Mouse (Mus musculus): ENCODE data around the gene Snx15.
"Not testable (repeated sequence)": the region's sequence is repeated elsewhere in the genome, so short reads cannot be mapped to it uniquely, and the experiment has no call there.

Snx15 gene

DNA sequence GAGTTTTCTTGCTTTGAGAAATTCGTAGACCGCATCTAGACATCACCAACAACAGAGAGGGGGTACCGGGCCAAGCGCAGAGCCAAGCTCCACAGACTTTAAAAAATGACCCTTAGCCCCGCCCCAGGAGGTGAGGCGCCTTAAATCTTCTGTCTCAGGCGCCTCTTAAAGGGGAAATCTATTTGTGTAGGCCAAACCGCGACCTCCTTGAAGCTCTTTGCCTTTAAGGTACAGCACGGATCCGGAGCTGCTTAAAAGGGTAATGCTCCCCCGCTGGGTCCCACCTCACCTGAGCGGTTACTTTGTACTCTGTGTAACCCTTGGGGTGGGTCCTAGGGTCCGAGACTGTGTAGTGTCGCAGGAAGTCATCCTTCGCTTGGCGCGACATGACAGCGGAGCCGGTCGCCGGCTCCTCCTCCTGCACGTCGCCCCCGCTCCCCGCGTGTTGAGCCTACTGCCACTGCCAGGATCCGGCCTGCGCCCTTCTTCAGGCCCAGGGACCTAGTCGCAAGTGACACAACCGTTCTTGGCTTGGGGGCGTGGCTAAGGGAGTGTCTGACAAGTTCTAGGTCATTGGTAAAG is at the start of gene Snx15:
Snx15 (minus strand) TSS at position 545 of the 582 bp plus-strand sequence.
- in situ Hi-C loops (cut with MboI; ENCODE audit: unreplicated experiment in 2 of 2), result loop anchor here (5.0 kb wide), 5 partner anchors 91 to 336 kb away; partner anchors contain the start of genes Men1 (in 1 of the 2) and Pola2 (in 1 of the 2)

DNA sequence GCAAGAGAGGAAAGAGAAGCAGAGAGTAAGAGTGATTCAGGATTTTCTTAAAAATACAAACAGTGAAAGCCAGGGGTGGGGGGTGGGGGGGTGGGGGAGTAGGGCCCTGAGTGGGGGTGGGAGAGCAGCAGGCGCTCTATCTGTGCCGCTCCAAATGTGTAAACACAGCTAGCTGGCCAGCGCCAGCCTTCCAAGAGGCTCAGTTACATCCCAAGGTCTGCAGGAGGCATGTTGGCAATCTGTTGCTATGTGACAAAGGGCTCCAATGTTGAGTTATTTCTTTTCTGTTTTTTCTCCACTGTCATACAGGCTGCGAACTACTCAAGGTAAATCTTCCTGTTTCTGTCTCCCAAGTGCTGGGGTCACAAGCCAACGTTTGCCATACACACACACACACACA is 46.7 kb upstream of the Snx15 start:
- in situ Hi-C loops (cut with MboI; ENCODE audit: unreplicated experiment in 2 of 2), result no loop called here

DNA sequence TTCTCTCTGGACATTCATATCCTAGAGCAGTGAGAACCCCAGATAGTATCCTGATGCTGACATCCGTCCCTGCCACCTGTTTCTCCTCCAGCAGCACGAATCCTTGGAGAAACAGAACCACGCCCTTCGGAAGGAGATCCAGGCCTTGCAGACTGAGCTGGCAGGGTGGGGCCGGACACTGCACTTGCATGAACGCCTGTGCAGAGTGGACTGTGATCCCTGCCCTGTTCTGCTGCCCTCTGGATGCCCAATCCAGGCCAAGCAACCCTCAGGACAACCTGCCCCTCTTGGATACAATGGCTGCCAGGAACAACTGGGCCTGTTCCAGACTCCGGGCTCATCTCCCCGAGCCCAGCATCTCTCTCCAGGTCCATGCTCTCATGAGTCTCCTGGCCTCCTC is 43.1 kb upstream of the Snx15 start:
- in situ Hi-C loops (cut with MboI; ENCODE audit: unreplicated experiment in 2 of 2), result no loop called here

DNA sequence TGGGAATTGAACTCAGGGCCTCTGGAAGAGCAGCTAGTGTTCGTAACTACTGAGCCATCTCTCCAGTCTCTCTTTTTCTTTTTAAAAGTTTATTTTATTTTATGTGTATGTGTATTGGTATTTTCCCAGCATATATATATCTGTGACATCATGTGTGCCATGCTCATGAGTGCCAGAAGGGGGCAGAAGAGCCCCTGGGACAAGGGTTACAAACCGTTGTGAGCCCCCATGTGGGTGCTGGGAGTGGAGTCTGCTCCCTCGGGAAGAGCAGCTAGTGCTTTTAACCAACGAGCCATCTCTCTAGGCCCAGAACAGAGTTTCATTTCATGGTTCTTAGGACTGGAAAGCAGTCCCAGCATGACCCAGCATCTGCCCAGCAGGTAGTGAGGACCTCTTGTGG is 38.6 kb upstream of the Snx15 start:
- in situ Hi-C loops (cut with MboI; ENCODE audit: unreplicated experiment in 2 of 2), result no loop called here

DNA sequence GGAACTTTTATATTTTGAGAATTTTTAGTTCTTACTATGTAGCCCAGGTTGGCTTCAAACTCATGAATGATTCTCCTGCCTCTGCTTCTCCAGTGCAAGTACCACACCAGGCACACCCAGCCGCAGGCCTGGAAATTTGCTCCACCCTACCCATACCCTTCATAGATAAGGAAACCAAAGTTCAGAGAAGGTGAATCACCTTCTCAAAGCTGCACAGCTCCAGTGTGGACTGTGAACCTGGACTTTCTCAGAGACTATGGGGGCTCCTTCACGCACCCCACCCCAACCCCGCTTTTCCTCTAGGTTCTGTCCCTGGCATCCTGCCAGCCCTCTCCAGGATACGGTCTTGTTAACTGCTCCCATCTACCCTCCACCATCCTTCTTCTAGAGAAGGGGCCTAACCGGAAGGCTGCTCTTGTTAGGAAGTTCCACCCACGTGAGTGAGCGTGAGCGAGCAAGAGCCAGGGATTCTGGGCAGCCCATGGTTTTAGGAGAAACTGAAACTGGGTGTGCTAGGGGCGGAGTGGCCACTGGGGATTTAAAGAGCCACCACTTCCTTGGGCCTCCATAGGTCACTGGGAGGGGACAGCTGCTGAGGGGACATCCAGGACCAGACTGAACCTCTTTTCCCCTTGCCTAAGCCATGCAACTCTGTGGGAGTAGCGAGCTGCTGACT is 35.9 kb upstream of the Snx15 start:
- in situ Hi-C loops (cut with MboI; ENCODE audit: unreplicated experiment in 2 of 2), result no loop called here

DNA sequence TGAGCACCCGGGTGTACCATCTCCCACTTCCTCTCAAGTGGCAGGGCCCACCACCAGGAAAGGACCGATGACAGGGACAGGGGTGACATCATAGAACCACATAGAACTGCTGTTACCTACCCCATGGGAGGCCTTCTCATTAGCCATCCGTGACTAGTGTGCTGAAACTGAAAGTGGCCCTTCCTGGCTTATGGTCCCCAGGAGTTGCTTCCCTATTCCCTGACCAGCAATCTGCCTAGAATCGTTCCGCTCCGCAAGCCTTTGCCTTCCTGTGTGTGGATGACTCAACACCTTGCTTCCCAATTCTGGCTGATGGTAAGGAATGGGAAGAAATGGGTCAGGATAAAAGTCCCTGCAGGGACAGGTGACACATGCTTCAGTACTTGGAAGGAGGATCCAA is 29.1 kb upstream of the Snx15 start:
- in situ Hi-C loops (cut with MboI; ENCODE audit: unreplicated experiment in 2 of 2), result no loop called here

DNA sequence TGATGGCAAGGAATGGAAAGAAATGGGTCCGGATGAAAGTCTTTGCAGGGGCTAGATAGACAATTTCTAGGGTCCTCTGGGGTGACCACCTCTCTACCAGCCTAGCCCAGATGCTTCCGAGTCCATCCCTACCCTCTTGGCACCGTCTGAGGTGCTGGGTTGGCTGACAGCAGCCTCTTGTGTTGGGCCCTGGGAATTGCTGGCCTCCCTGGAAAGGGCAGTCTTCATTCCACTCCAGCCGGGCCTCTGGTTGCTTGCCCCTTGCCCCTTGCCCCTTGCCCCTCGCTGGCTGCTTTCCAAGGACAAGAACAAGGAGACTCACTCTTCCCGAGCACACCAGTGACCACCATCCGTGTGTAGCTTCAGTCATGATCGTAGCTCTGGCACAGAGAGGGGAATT is 28.3 kb upstream of the Snx15 start:
- in situ Hi-C loops (cut with MboI; ENCODE audit: unreplicated experiment in 2 of 2), result no loop called here

DNA sequence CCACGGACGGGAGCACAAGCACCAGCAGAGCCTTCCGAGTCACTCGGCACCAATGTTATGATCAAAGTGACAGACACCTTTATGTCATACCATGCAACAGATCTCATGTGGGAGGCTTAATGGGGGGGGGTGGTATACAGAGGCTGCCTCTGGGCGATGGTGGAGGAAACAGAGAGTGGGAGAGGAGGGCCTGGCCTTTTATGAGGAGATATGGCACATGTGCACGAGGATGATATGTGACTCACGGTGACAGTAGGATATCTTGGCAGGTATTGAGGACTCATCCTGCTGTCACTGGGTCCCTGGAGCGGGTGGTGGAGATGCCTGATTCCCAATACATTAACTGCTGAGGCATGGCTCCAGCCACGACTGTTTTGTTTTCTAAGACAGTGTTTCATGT is 27.1 kb upstream of the Snx15 start:
- in situ Hi-C loops (cut with MboI; ENCODE audit: unreplicated experiment in 2 of 2), result no loop called here

DNA sequence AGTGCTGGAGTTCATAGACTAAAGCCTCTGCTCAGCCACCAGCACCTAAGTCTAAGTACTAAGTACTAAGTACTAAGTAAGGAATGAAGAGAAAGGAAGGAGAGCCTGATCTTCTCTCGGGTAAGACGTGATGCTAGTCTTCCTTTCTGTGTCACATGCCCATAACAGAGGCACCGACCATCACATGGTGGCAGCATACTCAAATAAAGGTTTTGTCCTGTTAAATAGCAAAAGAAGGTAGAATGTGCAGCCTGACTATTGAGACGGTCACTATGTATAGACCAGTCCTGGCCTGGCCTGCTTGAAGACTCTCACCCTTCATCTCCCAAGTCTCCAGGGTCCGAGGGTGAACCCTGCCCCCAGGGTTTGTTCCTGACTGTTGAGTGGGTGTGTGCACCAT is 16.7 kb upstream of the Snx15 start:
- in situ Hi-C loops (cut with MboI; ENCODE audit: unreplicated experiment in 2 of 2), result loop anchor here (5.0 kb wide), 1 partner anchor 87 kb away; no protein-coding TSS in a partner anchor

DNA sequence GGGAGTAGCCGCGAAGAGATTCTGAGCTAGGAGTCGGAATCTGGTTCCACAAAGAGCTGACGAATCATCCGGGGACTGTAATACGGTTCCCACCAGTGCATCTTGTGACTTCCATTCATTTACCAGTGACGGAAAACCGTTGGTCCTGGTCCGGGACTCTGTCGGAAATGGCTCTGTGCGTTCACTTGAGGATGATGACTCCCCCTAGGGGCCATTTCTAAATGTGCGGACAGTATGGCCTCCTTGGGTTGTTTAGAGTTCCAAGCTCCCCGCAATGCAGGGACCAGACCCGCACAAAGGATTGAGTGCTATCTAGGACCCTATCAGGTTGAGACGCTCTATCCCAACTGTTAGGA is 13.3 kb upstream of the Snx15 start, which contains the start of gene Arl2:
Arl2 (minus strand) TSS at position 155 of the 356 bp plus-strand sequence.
- in situ Hi-C loops (cut with MboI; ENCODE audit: unreplicated experiment in 2 of 2), result loop anchor here (5.0 kb wide), 1 partner anchor 91 kb away; no protein-coding TSS in a partner anchor

DNA sequence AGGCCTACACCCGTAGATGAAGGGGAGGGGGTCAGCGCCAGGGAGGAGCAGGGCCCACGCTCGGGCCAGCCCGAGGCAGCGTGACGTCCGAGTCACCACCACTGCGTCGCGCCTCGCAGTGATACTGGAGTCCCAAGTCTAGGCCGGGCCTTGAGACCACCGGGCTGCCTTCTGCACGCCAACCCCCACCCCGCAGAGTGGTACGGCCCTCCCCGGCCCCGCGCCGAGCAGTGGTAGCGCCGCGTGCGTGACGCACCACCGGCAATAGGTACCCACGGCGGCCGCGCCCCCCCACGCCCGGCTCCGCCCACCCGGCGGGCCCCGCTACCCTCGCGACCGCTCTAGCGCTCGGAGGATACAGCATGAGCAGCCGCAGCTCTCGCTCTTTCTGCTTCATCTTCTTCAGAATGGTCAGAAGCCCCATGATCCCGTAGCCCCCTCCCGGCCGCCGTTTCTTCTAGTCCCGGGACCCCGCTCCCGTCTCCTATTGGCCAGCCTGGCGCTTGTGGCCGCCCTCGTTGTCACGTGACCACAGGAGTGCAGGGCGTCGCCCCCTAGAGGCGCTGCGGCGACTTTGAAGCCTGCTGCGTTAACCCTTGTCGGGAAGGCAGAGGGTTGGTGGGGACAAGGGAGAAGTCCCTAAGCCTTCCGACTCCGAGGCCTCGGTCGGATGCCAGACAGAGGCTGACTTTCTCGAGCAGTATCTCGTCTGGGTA is 12.7 kb upstream of the Snx15 start, which contains the start of gene Batf2:
Batf2 (plus strand) TSS at position 306 of the 716 bp plus-strand sequence.
- in situ Hi-C loops (cut with MboI; ENCODE audit: unreplicated experiment in 2 of 2), result loop anchor here (5.0 kb wide), 1 partner anchor 91 kb away; no protein-coding TSS in a partner anchor

DNA sequence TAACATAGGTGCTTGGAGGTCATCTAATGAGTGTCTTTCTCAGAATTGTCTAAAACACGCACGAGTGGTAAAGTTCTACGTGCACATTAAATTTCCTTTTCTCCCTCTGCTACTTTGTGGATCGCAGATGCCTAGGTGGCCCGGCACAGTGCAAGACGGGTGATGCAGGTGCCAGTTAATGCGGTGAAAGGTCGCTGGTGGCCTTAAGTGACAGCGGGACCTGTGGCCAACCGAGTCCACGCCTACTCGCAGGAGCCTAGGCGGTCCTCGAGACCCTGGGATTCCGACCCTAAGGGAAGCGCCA is 12.2 kb upstream of the Snx15 start:
- in situ Hi-C loops (cut with MboI; ENCODE audit: unreplicated experiment in 2 of 2), result loop anchor here (5.0 kb wide), 1 partner anchor 92 kb away; no protein-coding TSS in a partner anchor

DNA sequence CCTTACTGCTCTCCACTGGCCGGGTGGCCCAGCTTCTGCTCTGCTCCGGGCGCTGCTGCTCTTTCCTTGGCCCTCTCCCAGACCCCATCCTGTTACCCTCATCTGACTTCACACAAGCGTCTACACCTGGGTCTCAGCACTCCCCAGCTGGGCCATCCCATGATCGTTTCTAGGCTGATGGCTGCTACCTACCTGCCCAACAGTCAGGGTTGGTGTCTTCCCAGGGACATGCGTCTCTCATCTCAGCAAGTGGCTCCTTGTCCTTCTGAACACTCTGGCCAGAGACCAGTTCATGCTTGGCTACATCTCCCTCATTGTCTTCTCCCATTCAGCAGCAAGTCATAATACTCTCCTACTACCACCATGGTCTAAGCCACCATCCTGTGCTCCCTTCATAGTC is 11.6 kb upstream of the Snx15 start:
- in situ Hi-C loops (cut with MboI; ENCODE audit: unreplicated experiment in 2 of 2), result loop anchor here (5.0 kb wide), 1 partner anchor 93 kb away; no protein-coding TSS in a partner anchor

DNA sequence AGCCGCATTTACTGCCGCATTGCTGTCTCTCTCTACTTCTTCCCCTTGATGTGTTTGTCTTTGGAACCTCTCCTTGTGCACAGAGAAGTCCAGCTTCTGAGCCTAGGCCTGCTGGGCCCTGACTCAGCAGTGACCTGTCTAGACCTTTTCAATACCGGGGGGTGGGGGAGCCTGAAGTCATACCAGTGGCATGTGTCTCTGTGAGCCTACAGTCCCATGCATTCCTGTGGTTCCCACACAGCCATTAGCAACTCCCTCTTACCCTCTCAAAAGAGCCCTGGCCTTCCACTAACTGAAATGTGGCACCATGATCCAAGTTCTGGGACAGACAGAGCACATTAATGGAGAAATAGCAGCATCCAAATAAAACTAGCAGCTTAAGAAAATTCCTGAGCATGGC is 8.3 kb upstream of the Snx15 start:
- in situ Hi-C loops (cut with MboI; ENCODE audit: unreplicated experiment in 2 of 2), result no loop called here

DNA sequence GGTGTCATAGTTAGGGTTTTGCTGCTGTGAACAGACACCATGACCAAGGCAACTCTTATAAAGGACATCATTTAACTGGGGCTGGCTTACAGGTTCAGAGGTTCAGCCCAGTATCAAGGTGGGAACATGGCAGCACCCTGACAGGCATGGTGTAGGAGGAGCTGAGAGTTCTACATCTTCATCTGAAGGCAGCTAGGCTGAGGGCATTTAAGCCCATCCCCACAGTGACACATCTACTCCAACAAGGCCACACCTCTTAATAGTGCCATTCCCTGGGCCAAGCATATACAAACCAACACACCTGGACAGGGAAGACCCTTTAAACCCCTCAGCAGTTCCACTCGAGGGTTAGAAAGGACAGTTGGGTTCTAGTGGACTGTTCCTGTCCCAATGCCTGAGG is 5.1 kb upstream of the Snx15 start:
- in situ Hi-C loops (cut with MboI; ENCODE audit: unreplicated experiment in 2 of 2), result not testable (repeated sequence)

DNA sequence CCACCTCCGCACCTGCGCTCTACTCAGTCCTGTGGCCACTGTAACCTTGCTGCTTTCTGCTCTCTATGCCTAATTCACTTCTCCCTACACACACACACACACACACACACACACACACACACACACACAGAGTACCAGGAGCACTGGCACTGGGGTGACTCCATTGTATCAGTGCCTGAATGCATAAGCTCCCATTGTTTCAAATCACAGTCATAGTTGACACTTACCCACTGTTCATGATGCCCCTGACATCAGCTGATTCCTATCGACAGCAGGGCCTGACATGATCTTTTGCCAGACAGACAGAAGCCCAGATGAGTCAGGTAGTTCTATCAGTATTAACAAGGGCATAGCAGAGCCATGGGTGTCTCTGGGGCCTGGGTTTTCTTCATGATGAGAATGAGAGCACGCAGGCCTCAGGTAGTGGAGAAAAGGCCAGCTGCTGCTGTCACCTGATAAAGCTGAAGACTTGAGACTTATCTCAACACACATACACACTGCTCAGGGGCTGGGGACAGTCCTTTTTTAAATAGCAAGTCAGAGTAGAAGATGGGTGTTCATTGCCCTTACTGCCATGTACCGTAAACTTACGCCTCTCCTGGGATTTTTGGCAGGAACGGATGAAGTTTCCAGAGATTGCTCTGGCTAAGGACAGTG is 4.2 kb upstream of the Snx15 start:
- in situ Hi-C loops (cut with MboI; ENCODE audit: unreplicated experiment in 2 of 2), result no loop called here

DNA sequence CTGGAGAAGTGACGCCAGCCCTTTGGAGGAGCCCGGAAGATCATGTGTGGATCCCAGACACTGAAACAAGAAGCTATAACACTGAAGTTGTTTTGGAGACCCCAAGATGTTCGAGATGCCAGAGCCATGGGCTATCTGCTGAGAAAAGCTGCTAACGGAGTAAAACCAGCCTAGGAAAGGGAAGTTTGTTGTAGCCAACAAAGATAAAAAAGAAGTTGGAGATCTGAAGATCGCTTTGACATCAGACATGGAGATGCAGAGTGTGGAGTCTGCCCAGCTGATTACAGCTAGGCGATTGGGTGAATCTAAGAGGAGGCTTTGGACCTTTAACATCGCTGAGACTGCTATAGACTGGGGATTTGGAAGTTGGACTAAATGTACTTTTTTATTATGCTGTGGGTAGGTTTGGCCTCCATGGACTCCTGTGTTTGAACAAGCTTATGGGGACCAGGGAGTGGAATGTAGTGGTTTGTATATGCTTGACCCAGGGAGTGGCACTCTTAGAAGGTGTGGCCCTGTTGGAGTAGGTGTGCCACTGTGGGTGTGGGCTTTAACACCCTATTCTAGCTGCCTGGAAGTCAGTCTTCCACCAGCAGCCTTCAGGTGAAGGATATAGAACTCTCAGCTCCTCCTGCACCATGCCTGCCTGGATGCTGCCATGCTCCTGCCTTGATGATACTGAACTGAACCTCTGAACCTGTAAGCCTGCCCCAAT is 2.5 kb upstream of the Snx15 start:
- in situ Hi-C loops (cut with MboI; ENCODE audit: unreplicated experiment in 2 of 2), result not testable (repeated sequence)

DNA sequence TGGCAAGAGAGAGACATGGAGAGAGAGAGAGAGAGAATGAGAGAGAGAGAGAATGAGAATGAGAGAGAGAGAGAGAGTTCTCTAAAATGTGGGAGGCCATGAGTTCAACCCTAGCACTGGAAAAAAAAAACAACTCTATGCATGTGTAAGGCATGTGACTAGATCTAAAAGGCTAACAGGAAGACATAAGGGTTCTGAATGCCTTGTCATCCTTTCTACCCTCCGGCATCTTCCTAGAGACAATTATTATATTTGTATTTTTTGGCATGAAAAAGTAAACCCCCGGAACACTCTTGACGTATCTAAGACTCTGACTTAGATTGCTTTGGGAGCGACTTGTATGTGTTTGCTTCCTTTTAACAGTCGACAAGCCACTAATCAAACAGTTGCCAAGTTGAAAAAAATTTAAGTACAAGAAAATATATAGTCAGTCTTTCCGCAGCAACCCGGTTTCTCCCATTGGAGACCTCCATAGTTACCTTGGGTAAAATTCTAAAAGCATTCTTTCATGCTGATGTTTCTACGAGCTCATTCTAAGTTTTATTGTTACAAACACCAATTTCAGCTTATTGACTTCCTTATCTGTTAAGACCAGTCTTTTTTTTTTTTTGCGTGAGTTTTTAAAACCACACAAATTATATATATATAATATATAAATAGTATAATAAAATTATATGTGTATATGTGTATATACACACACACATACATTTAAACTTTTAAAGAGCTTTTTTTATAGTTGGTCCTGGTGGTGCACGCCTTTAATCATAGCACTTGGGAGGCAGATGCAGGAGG is 1.1 kb downstream of the Snx15 start:
- in situ Hi-C loops (cut with MboI; ENCODE audit: unreplicated experiment in 2 of 2), result loop anchor here (5.0 kb wide), 5 partner anchors 90 to 335 kb away; partner anchors contain the start of genes Men1 (in 1 of the 2) and Pola2 (in 1 of the 2)

DNA sequence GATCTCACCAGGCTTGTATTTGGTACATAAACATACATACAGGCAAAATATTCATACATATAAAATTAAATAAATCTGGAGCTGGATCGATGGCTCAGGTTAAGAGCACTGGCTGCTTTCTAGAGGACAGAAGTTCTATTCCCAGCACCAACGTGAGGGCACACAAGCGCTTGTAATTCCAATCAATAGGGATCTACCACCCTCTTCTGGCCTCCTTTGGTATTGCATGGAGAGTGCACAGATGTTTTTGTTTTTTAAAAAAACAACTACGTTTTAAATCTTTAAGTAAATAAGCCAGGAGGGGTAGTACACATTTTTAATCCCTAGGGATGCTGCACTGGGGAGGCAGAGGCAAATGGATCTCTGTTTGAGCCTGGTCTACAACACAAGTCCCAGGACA is 1.8 kb downstream of the Snx15 start:
- in situ Hi-C loops (cut with MboI; ENCODE audit: unreplicated experiment in 2 of 2), result loop anchor here (5.0 kb wide), 5 partner anchors 89 to 334 kb away; partner anchors contain the start of genes Men1 (in 1 of the 2) and Pola2 (in 1 of the 2)

All from v-Abl transformed pro-B cells (cell line).